Mouse (Mus musculus) liver, adult 2 months (tissue): ENCODE results near the gene Kif6. TPM values are rescaled to one million over a fixed set of nuclear protein-coding genes. Genes with fewer than 3 reads are reported as not detected.

Experiments
- DNase-seq: peaks from one replicate; pipeline ENCODE4 v3.0.0-alpha.2; 2011; ENCODE audit warnings: low read depth, low spot score; ENCODE audit errors: extremely low read depth
- H3K27ac ChIP-seq: fragments of 200-500 bp; replicated peaks from 2 replicates; pipeline ENCODE4 v1.5.1; 2012; ENCODE audit warnings: low read depth, mild to moderate bottlenecking, control low read depth, inconsistent platforms, low read length; ENCODE audit not compliant: insufficient read depth
- H3K27me3 ChIP-seq: fragments of 200-500 bp; 2 replicates; pipeline ENCODE4 v1.6.1; 2012; ENCODE audit warnings: mild to moderate bottlenecking, moderate library complexity, low read length, inconsistent platforms; ENCODE audit not compliant: control insufficient read depth, insufficient read depth
- H3K36me3 ChIP-seq: fragments of 200-500 bp; 2 replicates; pipeline ENCODE4 v1.6.1; 2012; ENCODE audit warnings: low read length, inconsistent platforms; ENCODE audit not compliant: control insufficient read depth, insufficient read depth
- H3K4me1 ChIP-seq: fragments of 200-500 bp; 2 replicates; pipeline ENCODE4 v1.6.1; 2011; ENCODE audit warnings: low read length; ENCODE audit not compliant: control insufficient read depth, insufficient read depth
- H3K4me3 ChIP-seq: fragments of 200-500 bp; 2 replicates; pipeline ENCODE4 v1.5.1; 2011; ENCODE audit warnings: low read depth, mild to moderate bottlenecking, control low read depth, low read length, moderate library complexity; ENCODE audit not compliant: insufficient read depth
- H3K79me2 ChIP-seq: fragments of 200-500 bp; 2 replicates; pipeline ENCODE4 v1.6.1; 2012; ENCODE audit warnings: inconsistent platforms, mild to moderate bottlenecking, low read length, moderate library complexity; ENCODE audit not compliant: control insufficient read depth, insufficient read depth
- H3K9ac ChIP-seq: fragments of 200-500 bp; 2 replicates; pipeline ENCODE4 v1.6.1; 2012; ENCODE audit warnings: low read depth, mild to moderate bottlenecking, control low read depth, inconsistent platforms, low read length
- CTCF ChIP-seq: fragments of 200-500 bp; IDR thresholded peaks from 2 replicates; pipeline ENCODE4 v1.5.1; 2011; ENCODE audit warnings: low read depth, low read length, control low read depth
- POLR2A ChIP-seq: fragments of 200-500 bp; IDR thresholded peaks from 2 replicates; pipeline ENCODE4 v1.6.1; 2011; ENCODE audit warnings: low read length, control low read depth; ENCODE audit not compliant: insufficient read depth; ENCODE audit errors: extremely low read depth
- WGBS: fragments of 180-500 bp; shearing (Covaris S2); methylation state at CpG from one replicate; pipeline ENCODE4 v1.1.7; 2018; 5-methylcytosine and 5-hydroxymethylcytosine counted together
- polyA plus RNA-seq: library from polyadenylated mRNA; depleted of rRNA; stranded (reverse); fragments of >200 nt; gene quantifications from 2 replicates; pipeline ENCODE4 v1.2.3, GENCODE M21; 2012
- total RNA-seq: library from RNA; depleted of rRNA; stranded (reverse); fragments of >200 nt; gene quantifications from 2 replicates; pipeline ENCODE4 v1.2.3, GENCODE M21; 2014

Gene Kif6
- total and polyA plus RNA-seq, 2 experiments: not detected

DNA sequence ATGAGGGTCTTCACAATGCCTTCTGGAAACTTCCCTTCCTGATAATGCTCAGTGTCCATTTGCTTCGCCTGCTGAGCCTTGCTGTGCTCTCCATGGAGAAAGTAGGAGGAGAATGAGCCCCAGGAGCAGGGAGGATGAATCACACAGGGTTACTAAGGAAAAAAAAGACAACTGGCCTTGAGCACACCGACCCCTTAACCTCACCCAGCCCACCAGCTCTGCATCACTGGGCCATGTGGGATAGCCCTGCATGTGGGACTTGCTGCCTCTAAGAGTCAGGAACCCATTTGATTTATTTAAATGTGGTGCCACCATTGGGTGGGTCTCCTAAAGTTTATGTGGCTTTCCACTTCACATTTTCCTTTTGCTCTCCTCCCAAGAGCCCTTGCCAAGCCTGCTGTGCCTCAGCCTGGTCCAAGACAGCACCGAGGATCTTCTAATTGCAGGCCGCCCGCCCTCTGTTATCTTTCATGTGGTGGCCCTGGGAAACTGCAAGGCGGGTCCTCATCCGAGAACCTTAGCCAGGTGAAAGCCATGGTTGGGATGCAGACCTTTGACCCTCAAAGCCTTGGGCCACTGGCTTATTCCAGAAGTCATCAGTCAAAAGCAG lies 210.0 kb downstream of the Kif6 start:
- no peak overlapping the region for H3K4me3 ChIP-seq
- no peaks in the 10 kb centered on the region for H3K27me3 ChIP-seq
- DNase-seq: no peak
- WGBS: 75% methylated on average over 7 of the region's 7 CpGs
- no peaks in the 10 kb centered on the region for H3K79me2 ChIP-seq
- H3K36me3 ChIP-seq: no peaks in the 10 kb centered on the region
- no peak for TF ChIP-seq CTCF
- no peak for TF ChIP-seq POLR2A
- H3K4me1 ChIP-seq: no peaks in the 10 kb centered on the region
- no peak overlapping the region for H3K27ac ChIP-seq
- no peak overlapping the region for H3K9ac ChIP-seq

- H3K36me3 ChIP-seq: no peaks in the 10 kb centered on the region
Measured at GRCm38 (mm10) chr17:49825831-49826230, 210.9 kb downstream of the Kif6 start.

GRCm38 (mm10) chr17:49831745-49832144 lies 216.8 kb downstream of the Kif6 start:
- WGBS: 58% methylated on average over 3 of the region's 3 CpGs
- H3K27ac ChIP-seq: no peak overlapping the region
- H3K36me3 ChIP-seq: no peaks in the 10 kb centered on the region
- no peak overlapping the region for H3K9ac ChIP-seq
- no peaks in the 10 kb centered on the region for H3K27me3 ChIP-seq
- no peak overlapping the region for H3K4me3 ChIP-seq
- H3K79me2 ChIP-seq: no peaks in the 10 kb centered on the region
- no peak for DNase-seq
- H3K4me1 ChIP-seq: no peaks in the 10 kb centered on the region
- TF ChIP-seq POLR2A (no peak), CTCF (no peak)

More at GRCm38 (mm10) chr17:49825831-49826230, 210.9 kb downstream of the Kif6 start:
- Histone ChIP-seq H3K4me3 (no peak overlapping the region), H3K27ac (no peak overlapping the region), H3K4me1 (no peaks in the 10 kb centered on the region), H3K27me3 (no peaks in the 10 kb centered on the region), H3K79me2 (no peaks in the 10 kb centered on the region), H3K9ac (no peak overlapping the region)
- WGBS: 83% methylated on average over 5 of the region's 5 CpGs
- TF ChIP-seq POLR2A: no peak
- TF ChIP-seq CTCF: no peak
- DNase-seq: no peak

- no peaks in the 10 kb centered on the region for H3K4me1 ChIP-seq
- H3K9ac ChIP-seq: no peak overlapping the region
- no peaks in the 10 kb centered on the region for H3K27me3 ChIP-seq
- H3K79me2 ChIP-seq: no peaks in the 10 kb centered on the region
- H3K4me3 ChIP-seq: no peak overlapping the region
- no peak for TF ChIP-seq CTCF
- TF ChIP-seq POLR2A: no peak
- DNase-seq: peak; percentile 30
- H3K27ac ChIP-seq: no peak overlapping the region
- no peaks in the 10 kb centered on the region for H3K36me3 ChIP-seq
- WGBS: 78% methylated on average over 5 of the region's 5 CpGs
Measured at GRCm38 (mm10) chr17:49834044-49834545, 219.2 kb downstream of the Kif6 start.

DNA sequence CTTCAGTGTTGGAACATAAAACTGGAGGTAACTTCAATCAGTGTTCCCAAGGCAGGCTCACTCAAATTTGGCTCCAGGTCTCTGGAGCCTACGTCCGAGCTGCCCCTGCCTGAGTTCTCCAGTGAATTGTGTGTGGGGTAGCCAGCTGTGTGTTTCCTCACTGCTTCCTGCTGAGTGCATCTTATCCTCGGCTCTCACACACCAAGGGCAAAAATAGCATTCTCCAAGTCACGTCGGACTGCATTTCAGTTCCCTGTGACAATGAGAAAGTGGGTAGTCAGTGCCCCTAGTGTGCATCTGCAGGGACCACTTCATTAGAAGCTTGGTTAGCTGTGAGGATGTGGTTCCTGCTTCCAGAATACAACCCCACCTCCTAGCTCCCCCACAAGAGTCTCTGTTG lies 222.5 kb downstream of the Kif6 start:
- no peaks in the 10 kb centered on the region for H3K4me1 ChIP-seq
- WGBS: 74% methylated on average over 5 of the region's 5 CpGs
- no peaks in the 10 kb centered on the region; the same call in 1 of the 2 replicates for H3K27me3 ChIP-seq
- H3K9ac ChIP-seq: no peak overlapping the region
- H3K4me3 ChIP-seq: no peak overlapping the region
- TF ChIP-seq POLR2A (no peak), CTCF (no peak)
- no peak for DNase-seq
- H3K36me3 ChIP-seq: no peaks in the 10 kb centered on the region
- no peaks in the 10 kb centered on the region for H3K79me2 ChIP-seq
- no peak overlapping the region for H3K27ac ChIP-seq

DNA sequence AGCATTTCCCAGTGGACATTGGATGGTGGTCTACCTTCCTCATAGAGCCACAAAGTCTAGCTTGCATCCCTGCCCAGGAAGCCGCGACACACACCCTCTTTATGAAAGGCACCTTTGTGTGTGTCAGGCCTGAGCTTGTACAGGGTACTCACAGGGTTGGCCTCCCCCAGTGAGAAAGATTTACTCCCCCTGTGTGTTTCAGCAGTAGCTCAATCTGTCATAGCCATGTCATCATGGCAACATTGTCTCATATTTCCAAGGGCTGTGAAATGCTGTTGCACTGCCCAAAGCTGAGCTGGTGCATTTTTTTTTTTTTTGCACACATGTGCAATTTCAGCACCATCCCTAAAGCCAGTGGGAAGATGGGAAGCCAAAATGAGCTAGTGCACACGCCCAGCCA lies 224.3 kb downstream of the Kif6 start:
- H3K27me3 ChIP-seq: no peaks in the 10 kb centered on the region; the same call in 1 of the 2 replicates
- H3K4me1 ChIP-seq: no peaks in the 10 kb centered on the region
- TF ChIP-seq CTCF: no peak
- TF ChIP-seq POLR2A: no peak
- H3K9ac ChIP-seq: no peak overlapping the region
- H3K27ac ChIP-seq: no peak overlapping the region
- no peaks in the 10 kb centered on the region for H3K36me3 ChIP-seq
- 88% methylated on average over 3 of the region's 3 CpGs for WGBS
- no peaks in the 10 kb centered on the region for H3K79me2 ChIP-seq
- H3K4me3 ChIP-seq: no peak overlapping the region
- no peak for DNase-seq
